Mouse (Mus musculus) bone marrow, adult 2 months (tissue): Measurements from ENCODE around the gene Chchd6. TPM values are rescaled to one million over a fixed set of nuclear protein-coding genes. Genes with fewer than 3 reads are reported as not detected.
A peak's percentile ranks its signal among the peaks of the same experiment; 100 is the strongest.

Experiments
- H3K27ac ChIP-seq: fragments of 200-500 bp; 2 replicates; pipeline ENCODE4 v1.5.1; 2012; ENCODE audit warnings: low read depth, mild to moderate bottlenecking, control low read depth, inconsistent platforms, low read length; ENCODE audit not compliant: control insufficient read depth, poor library complexity, insufficient read depth
- H3K4me1 ChIP-seq: fragments of 200-500 bp; 2 replicates; pipeline ENCODE4 v1.6.1; 2011; ENCODE audit warnings: low read length; ENCODE audit not compliant: control insufficient read depth, insufficient read depth
- H3K4me3 ChIP-seq: fragments of 200-500 bp; replicated peaks from 2 replicates; pipeline ENCODE3; 2011; ENCODE audit warnings: mild to moderate bottlenecking, low read depth, low read length, control low read depth; ENCODE audit not compliant: control insufficient read depth
- CTCF ChIP-seq: fragments of 200-500 bp; IDR thresholded peaks from 2 replicates; pipeline ENCODE4 v1.5.1; 2011; ENCODE audit warnings: low read length, control low read depth; ENCODE audit not compliant: control insufficient read depth, insufficient read depth
- POLR2A ChIP-seq: fragments of 200-500 bp; IDR thresholded peaks from 2 replicates; pipeline ENCODE4 v1.6.1; 2011; ENCODE audit warnings: low read depth, mild to moderate bottlenecking, control low read depth, low read length, borderline replicate concordance; ENCODE audit not compliant: control insufficient read depth
- WGBS: fragments of 180-500 bp; shearing (Covaris S2); methylation state at CpG from one replicate; pipeline ENCODE4 v1.1.7; 2018; 5-methylcytosine and 5-hydroxymethylcytosine counted together
- polyA plus RNA-seq: library from polyadenylated mRNA; stranded (reverse); fragments of >200 nt; gene quantifications from 2 replicates; pipeline ENCODE4 v1.2.4, GENCODE M21; 2011; ENCODE audit warnings: low replicate concordance; ENCODE audit not compliant: missing spikeins, insufficient read depth, insufficient read length

Gene Chchd6
- polyA plus RNA-seq, 1 experiment: 7.3 TPM

GRCm38 (mm10) chr6:89431920-89432482 lies 163.5 kb downstream of the Chchd6 start:
- WGBS: 62% methylated on average over 2 of the region's 2 CpGs
- H3K4me1 ChIP-seq: no peaks in the 10 kb centered on the region
- H3K27ac ChIP-seq: no peak overlapping the region
- TF ChIP-seq POLR2A (no peak), CTCF (no peak)
- no peak overlapping the region for H3K4me3 ChIP-seq

- no peak overlapping the region for H3K27ac ChIP-seq
Observed at GRCm38 (mm10) chr6:89430749-89431148, 164.7 kb downstream of the Chchd6 start.

GRCm38 (mm10) chr6:89428661-89429375 lies 166.6 kb downstream of the Chchd6 start:
- H3K27ac ChIP-seq: no peak overlapping the region
- no peaks in the 10 kb centered on the region for H3K4me1 ChIP-seq
- 74% methylated on average over 2 of the region's 2 CpGs for whole genome bisulfite sequencing
- no peak for TF ChIP-seq CTCF
- TF ChIP-seq POLR2A: no peak
- no peak overlapping the region for H3K4me3 ChIP-seq

More at GRCm38 (mm10) chr6:89430749-89431148, 164.7 kb downstream of the Chchd6 start:
- Histone ChIP-seq H3K4me1 (no peaks in the 10 kb centered on the region), H3K4me3 (no peak overlapping the region)
- TF ChIP-seq POLR2A: no peak
- no peak for TF ChIP-seq CTCF

GRCm38 (mm10) chr6:89424461-89424860 lies 171.0 kb downstream of the Chchd6 start:
- peaks cover 4% of the 10 kb centered on the region for H3K4me1 ChIP-seq
- no peak overlapping the region for H3K4me3 ChIP-seq
- WGBS: 88% methylated on average over 1 of the region's 1 CpGs
- no peak overlapping the region for H3K27ac ChIP-seq
- TF ChIP-seq POLR2A: no peak
- TF ChIP-seq CTCF: no peak

GRCm38 (mm10) chr6:89422621-89423020 lies 172.8 kb downstream of the Chchd6 start:
- TF ChIP-seq POLR2A: no peak
- no peak for TF ChIP-seq CTCF
- Histone ChIP-seq H3K27ac (no peak overlapping the region), H3K4me3 (no peak overlapping the region), H3K4me1 (peaks cover 4% of the 10 kb centered on the region)
- WGBS: 74% methylated on average over 3 of the region's 3 CpGs

GRCm38 (mm10) chr6:89421922-89422321 lies 173.5 kb downstream of the Chchd6 start:
- WGBS: 3% methylated on average over 3 of the region's 3 CpGs
- Histone ChIP-seq H3K27ac (peak overlapping the region; percentile 57; the same call in 1 of the 2 replicates), H3K4me1 (peaks cover 4% of the 10 kb centered on the region), H3K4me3 (no peak overlapping the region)
- no peak for TF ChIP-seq POLR2A
- no peak for TF ChIP-seq CTCF

GRCm38 (mm10) chr6:89421503-89421902 lies 173.9 kb downstream of the Chchd6 start:
- WGBS: 15% methylated on average over 6 of the region's 6 CpGs

GRCm38 (mm10) chr6:89420756-89421155 lies 174.7 kb downstream of the Chchd6 start:
- no peak overlapping the region for H3K27ac ChIP-seq
- no peak for TF ChIP-seq POLR2A
- TF ChIP-seq CTCF: no peak

More at GRCm38 (mm10) chr6:89421503-89421902, 173.9 kb downstream of the Chchd6 start:
- TF ChIP-seq POLR2A (no peak), CTCF (no peak)
- Histone ChIP-seq H3K27ac (peak overlapping the region; percentile 57; the same call in 1 of the 2 replicates), H3K4me1 (peaks cover 4% of the 10 kb centered on the region), H3K4me3 (no peak overlapping the region)

More at GRCm38 (mm10) chr6:89420756-89421155, 174.7 kb downstream of the Chchd6 start:
- Histone ChIP-seq H3K4me3 (no peak overlapping the region), H3K4me1 (peaks cover 4% of the 10 kb centered on the region)
- 50% methylated on average over 2 of the region's 2 CpGs for WGBS
